Mouse (Mus musculus) C2C12 (cell line): ENCODE results near the gene Arhgap30. TPM values are rescaled to one million over a fixed set of nuclear protein-coding genes. Genes with fewer than 3 reads are reported as not detected.

Experiments used
- H3K27me3 ChIP-seq: one replicate; pipeline ENCODE4 v1.6.1; 2011; ENCODE audit not compliant: control insufficient read depth, insufficient read depth, insufficient read length
- H3K36me3 ChIP-seq: one replicate; pipeline ENCODE4 v1.6.1; 2011; ENCODE audit not compliant: control insufficient read depth, insufficient read depth
- H3K4me3 ChIP-seq: one replicate; pipeline ENCODE4 v1.5.1; 2011; ENCODE audit warnings: mild to moderate bottlenecking, control low read depth; ENCODE audit not compliant: poor library complexity, insufficient read depth, severe bottlenecking
- H3K79me2 ChIP-seq: one replicate; pipeline ENCODE4 v1.6.1; 2011; ENCODE audit not compliant: control insufficient read depth, insufficient read depth
- H3K79me3 ChIP-seq: one replicate; pipeline ENCODE4 v1.6.1; 2011; ENCODE audit warnings: low read depth, control low read depth
- H3ac ChIP-seq: one replicate; pipeline ENCODE3; 2011; ENCODE audit warnings: low read depth; ENCODE audit not compliant: control insufficient read depth, insufficient read length
- CEBPB ChIP-seq: IDR thresholded peaks from one replicate; pipeline ENCODE4 v1.6.1; 2011; ENCODE audit warnings: low read depth, mild to moderate bottlenecking, control low read depth, moderate library complexity
- CTCF ChIP-seq: IDR thresholded peaks from one replicate; pipeline ENCODE4 v1.5.1; 2011; ENCODE audit not compliant: control insufficient read depth, insufficient read depth, insufficient read length
- FOSL1 ChIP-seq: IDR thresholded peaks from one replicate; pipeline ENCODE4 v1.8.0; 2011; ENCODE audit warnings: mild to moderate bottlenecking, low read length; ENCODE audit not compliant: poor library complexity, insufficient read depth, severe bottlenecking
- MAX ChIP-seq: IDR thresholded peaks from one replicate; pipeline ENCODE4 v1.6.1; 2011; ENCODE audit warnings: mild to moderate bottlenecking, control low read depth
- MYOD1 ChIP-seq: IDR thresholded peaks from one replicate; pipeline ENCODE4 v1.6.1; 2011; ENCODE audit warnings: low read depth; ENCODE audit not compliant: control insufficient read depth, insufficient read length
- MYOG ChIP-seq: IDR thresholded peaks from one replicate; pipeline ENCODE4 v1.6.1; 2011; ENCODE audit not compliant: control insufficient read depth, insufficient read length; ENCODE audit errors: extremely low read depth
- USF1 ChIP-seq: IDR thresholded peaks from one replicate; pipeline ENCODE4 v1.6.1; 2011; ENCODE audit warnings: low read depth, mild to moderate bottlenecking, control low read depth, moderate library complexity
- polyA plus RNA-seq: library from polyadenylated mRNA; unstranded; fragments of >200 nt; fragmentation: generic; extraction: Trizol; gene quantifications from one replicate; pipeline ENCODE4 v1.2.1, GENCODE M21; 2012; ENCODE audit warnings: missing spikeins

Gene Arhgap30
- polyA plus RNA-seq, 1 experiment: 0.05 TPM

DNA sequence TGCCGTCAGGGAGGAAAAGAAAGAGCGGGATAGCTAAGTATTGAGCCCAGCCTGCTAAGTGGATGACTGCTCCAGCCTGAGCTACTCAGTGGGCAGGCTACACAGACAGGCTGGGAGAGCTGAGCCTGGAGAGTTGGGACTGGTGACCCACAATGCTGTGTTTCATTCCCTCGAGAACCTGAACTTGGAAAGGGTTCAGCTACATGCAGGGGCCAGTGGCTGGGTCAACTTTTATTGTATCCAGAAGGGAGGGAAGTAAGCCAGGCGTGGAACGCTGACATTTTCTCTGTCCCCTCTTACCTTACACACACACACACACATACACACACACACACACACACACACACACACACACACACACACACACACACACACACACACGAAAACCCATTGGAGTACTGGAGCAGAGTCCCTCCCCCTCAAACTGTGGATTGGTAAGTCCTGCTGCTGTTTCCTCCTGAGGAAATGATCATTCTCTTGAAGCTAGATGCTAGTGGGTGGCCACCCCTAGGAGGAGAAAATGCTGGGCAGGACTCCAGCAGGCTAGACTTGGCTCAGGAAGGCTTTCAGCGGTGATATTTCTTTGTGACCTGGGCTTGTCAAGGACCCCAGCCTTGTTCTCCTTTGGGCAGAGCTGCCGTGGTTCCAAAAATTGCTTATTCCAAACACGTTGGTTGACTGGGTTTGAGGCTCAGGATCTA, 51.4 kb downstream of the Arhgap30 start:
- TF ChIP-seq CTCF: no peak
- H3ac ChIP-seq: no peak overlapping the region
- H3K4me3 ChIP-seq: no peak overlapping the region
- H3K79me3 ChIP-seq: peaks cover 2% of the 10 kb centered on the region
- H3K27me3 ChIP-seq: no peaks in the 10 kb centered on the region
- no peaks in the 10 kb centered on the region for H3K79me2 ChIP-seq
- H3K36me3 ChIP-seq: no peaks in the 10 kb centered on the region

DNA sequence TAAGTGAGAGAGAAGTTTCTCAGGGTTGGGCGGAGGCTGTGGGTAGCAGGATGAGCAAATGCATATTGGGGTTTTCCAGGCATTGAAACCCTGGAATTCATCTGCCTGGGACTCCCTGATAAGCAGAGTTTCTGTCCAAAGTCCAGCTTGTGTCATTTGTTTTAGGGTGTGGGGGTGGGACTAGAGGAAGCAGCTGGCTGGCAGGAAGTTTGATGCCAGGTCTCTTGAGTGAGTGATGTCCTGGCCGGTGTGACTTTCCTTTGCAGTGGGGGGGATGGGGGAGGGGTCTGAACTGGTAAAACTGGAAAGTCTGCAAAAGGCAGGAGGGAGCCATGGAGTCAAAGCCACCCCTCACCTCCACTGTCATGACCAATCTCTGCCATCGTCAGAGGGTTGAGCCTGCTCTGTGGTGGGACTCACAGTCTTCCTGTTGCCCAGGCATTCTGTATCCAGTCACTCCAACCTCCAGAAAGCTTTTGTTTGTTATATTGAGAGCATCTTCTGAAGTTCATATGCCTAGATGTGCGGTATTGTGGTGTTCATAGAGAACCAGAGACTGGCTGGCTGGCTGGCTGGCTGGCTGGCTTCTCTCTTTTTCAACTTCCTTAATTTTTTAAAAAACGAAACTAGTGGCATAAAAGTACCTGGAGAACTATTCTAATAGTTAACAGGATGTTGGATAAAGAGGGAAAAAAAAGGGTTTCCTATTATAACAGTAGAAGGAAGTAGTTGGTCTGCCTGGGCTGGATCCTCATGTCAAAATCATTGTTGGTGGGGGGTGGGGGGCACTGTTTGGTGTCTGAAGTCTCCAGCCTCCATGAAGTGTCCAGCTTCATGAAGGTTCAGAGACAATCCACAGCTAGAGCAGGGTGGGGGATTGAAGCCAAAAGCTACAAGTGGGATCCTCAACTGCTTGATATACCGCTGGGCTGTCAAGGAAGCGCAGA, 53.0 kb downstream of the Arhgap30 start:
- Histone ChIP-seq H3K79me3 (peaks cover 2% of the 10 kb centered on the region), H3K79me2 (no peaks in the 10 kb centered on the region), H3K27me3 (no peaks in the 10 kb centered on the region), H3K36me3 (no peaks in the 10 kb centered on the region), H3K4me3 (no peak overlapping the region), H3ac (no peak overlapping the region)
- TF ChIP-seq FOSL1 (no peak), MAX (no peak), MYOG (no peak), CEBPB (no peak)

DNA sequence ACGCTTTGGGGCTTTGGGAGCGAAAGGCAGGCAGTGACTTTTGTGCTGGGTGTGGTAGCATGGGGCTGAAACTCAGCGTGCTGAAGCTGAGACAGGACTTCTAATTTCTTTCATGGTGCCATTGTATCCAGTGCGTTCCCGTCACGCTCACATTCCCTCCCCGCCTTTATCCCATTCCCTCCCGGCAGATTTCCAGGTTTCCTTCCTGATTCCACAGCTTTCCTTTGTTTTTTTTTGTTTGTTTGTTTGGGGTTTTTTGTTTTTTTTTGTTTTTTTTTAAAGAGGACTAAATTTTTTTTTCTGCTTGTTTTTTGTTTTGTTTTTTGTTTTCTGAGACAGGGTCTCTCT, 53.6 kb downstream of the Arhgap30 start:
- Histone ChIP-seq H3K36me3 (no peaks in the 10 kb centered on the region), H3K79me2 (no peaks in the 10 kb centered on the region), H3K4me3 (no peak overlapping the region), H3ac (no peak overlapping the region), H3K79me3 (peaks cover 2% of the 10 kb centered on the region), H3K27me3 (no peaks in the 10 kb centered on the region)
- TF ChIP-seq FOSL1: no peak
- no peak for TF ChIP-seq MAX
- no peak for TF ChIP-seq MYOG

DNA sequence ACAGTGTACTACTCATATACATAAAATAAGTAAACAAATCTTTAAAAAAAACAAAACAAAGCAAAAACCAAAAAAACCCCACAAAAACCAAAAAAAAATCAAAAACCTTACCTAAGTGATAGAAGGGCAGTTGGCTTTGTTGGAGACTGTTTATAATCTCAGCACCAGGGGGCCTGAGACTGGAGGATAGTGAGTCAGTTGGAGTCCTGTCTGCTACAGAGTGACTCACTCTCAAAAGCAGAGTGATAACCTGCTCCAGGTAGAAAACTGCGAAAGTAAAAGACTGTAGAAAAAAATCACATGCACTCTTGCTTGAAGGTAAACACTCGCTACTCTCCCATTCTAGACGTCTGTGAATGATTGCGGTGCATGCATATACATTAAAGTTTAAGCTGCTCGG, 56.3 kb downstream of the Arhgap30 start:
- H3ac ChIP-seq: no peak overlapping the region
- no peaks in the 10 kb centered on the region for H3K79me2 ChIP-seq
- no peaks in the 10 kb centered on the region for H3K27me3 ChIP-seq
- H3K4me3 ChIP-seq: no peak overlapping the region
- no peaks in the 10 kb centered on the region for H3K36me3 ChIP-seq
- TF ChIP-seq FOSL1 (no peak), MYOG (no peak), MYOD1 (no peak), CTCF (no peak), CEBPB (no peak), USF1 (no peak), MAX (no peak)
- H3K79me3 ChIP-seq: peaks cover 2% of the 10 kb centered on the region

DNA sequence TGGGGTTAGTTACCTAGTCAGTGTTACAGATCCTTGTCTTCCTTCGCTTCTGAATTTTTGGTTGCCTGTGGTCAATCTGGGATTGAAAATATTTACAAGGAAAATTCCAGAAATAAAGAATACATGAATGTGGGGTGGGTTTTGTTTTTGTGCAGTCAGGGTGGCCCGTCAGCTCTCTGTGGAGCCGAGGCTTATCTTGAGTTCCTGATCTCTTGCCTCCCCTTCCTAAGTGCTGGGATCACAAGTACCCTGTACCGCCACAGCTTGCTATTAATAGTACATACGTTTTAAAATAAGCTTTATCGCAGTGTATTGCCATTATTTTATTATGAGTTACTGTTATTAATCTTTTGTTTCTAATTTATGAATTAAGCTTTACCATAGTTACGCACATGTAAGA, 58.1 kb downstream of the Arhgap30 start:
- Histone ChIP-seq H3K79me3 (peaks cover 2% of the 10 kb centered on the region), H3K4me3 (no peak overlapping the region), H3K36me3 (no peaks in the 10 kb centered on the region), H3K27me3 (no peaks in the 10 kb centered on the region), H3K79me2 (no peaks in the 10 kb centered on the region), H3ac (no peak overlapping the region)
- TF ChIP-seq MYOG: no peak
- TF ChIP-seq MYOD1: no peak
- no peak for TF ChIP-seq USF1
- no peak for TF ChIP-seq CTCF
- TF ChIP-seq CEBPB: no peak
- no peak for TF ChIP-seq MAX

DNA sequence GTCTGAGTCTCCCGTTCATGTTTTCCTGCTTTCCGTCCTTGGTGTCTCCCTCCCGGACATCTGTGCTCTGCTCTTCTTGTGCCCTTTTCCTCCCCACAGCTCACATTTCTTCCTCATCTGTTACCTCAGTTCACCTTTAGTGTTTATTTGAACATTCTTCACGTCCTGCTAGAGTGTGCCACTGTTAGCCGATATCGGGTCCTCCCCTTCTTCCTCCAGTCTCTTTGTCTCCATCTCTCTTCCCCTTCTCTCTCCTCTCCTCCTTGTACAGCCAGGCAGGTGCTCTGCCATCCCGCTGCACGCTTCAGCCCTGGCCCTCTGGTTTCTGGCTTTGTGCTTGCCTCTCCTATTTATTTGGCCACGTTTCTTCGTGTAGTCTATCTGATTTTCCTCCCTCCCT, 58.9 kb downstream of the Arhgap30 start:
- Histone ChIP-seq H3K4me3 (no peak overlapping the region), H3K27me3 (no peaks in the 10 kb centered on the region), H3K36me3 (no peaks in the 10 kb centered on the region), H3K79me3 (peaks cover under 1% of the 10 kb centered on the region), H3K79me2 (no peaks in the 10 kb centered on the region), H3ac (no peak overlapping the region)
- TF ChIP-seq MYOD1: no peak
- TF ChIP-seq MYOG: no peak
- no peak for TF ChIP-seq CTCF
- TF ChIP-seq USF1: no peak
